Mouse (Mus musculus): ENCODE measurements around the gene Gtf2a2. TPM values are rescaled to one million over a fixed set of nuclear protein-coding genes. Genes with fewer than 3 reads are reported as not detected.
A peak's percentile ranks its signal among the peaks of the same experiment; 100 is the strongest.

Gene Gtf2a2
- 10 to 100 TPM; 88.0 to 93.6 TPM for total RNA-seq (2021)

GRCm38 (mm10) chr9:70012408-70012901 is at the start of gene Gtf2a2:
Gene Gtf2a2 (plus strand): TSS chr9:70012550.
- DNase-seq, result peak; percentile 96

GRCm38 (mm10) chr9:69964370-69964769 is 48.0 kb upstream of the Gtf2a2 start:
- DNase-seq, result peak; percentile 5

DNA sequence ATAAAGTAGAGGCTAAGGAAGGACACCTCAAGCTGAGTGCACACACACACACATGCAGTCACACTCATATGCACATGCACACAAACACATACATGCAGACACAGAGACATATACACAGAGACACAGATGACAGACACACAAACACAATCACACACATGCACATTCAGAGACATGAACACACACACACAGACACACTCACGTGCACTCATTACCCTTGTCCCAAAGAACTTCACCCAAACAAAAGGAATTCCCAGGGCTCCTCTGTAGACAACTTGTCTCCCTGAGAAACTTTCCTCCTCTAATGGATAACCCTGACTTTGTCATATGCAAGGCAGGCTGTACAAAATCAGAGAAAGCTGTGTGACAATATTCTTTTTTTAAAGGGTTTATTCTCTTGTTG is 26.8 kb upstream of the Gtf2a2 start:
- DNase-seq, result no peak

DNA sequence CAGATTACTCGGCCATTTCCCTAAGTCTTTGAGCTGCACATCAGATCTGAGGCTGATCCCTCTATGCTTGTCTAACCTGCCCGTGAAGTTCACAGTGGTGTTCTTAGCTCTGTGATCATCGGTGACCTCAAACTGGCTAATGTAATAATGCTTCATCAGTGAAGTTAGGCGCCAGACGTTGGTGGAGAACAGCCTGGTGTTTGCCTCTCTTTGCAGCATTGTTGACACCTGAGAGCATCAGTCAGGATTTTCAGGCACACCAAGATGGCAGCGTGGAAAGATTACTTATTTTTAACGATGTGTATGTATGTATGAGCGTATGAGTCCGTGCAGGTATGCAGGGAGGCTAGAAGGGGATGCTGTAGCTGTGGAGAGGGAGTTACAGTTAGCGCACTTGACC is 26.3 kb upstream of the Gtf2a2 start:
- no peak for DNase-seq

- DNase-seq, result no peak
These were observed 25.8 kb upstream of the Gtf2a2 start for GRCm38 (mm10) chr9:69986571-69986970.

DNA sequence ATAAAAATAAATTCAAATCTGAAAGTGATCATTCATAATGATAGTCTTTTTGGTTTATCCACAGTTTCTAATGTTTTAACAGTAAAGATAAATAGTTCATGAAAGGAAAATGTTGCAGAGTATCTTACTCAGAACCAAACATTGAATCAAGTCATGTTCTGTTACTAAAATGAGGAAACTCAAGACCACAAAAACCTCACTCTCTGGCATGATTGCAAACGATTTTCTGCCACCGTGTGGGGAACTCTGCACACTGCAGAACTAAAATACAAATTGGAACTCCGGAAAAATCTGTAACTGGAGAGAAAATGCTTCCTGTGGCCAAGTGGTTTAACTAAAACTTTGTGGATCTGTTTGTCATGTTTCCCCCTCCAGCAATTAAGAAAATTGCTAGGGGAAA is 24.8 kb upstream of the Gtf2a2 start:
- peak; percentile 72 for DNase-seq

GRCm38 (mm10) chr9:69988706-69989302 is 23.5 kb upstream of the Gtf2a2 start:
- no peak for DNase-seq

DNA sequence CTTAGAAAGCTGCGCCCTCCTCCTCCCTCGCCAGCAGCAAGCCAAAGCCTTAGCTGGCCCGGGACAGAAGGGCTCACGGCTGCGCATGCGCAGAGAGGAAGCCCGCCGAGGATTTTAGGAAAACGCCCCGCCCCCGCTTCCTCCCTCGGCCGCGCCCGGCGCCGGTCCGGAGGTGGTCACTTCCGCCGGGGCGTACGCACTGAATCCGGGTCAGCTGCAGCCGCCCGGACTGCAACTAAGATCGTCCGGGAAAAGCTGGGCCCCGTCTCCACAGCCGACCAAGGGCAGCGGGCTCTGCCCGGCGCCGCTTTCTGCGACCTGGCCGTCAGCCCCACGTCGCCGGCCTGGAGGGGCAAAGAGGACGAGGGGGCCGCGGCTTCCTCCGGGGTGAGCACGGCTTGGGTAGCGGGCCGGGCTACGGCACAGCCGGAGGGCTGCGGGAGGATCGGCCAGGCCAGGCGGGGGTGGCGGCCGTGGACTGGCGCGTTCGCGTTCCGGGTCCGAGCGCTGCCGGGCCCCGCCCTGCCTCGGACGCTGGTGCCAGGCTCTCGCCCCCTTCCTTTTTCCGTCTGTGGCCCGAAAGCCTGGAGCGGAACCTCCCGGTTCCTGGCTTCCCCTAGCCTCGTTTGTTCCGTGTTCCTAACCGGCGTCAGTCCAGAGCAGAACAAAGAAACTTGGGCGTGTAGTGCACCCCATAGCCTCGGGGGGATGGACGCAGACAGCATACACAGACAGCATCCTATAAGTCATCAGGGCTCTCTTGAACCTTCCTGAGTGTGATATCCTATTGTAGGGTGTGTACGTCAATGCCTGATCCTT is 22.8 kb upstream of the Gtf2a2 start, which contains the start of gene Bnip2:
Bnip2 (plus strand) TSS at position 164 of the 819 bp plus-strand sequence.
- DNase-seq, result peak; percentile 99

GRCm38 (mm10) chr9:69990346-69990745 is 22.0 kb upstream of the Gtf2a2 start:
- DNase-seq, result no peak

- no peak for DNase-seq
These were observed 19.5 kb upstream of the Gtf2a2 start for GRCm38 (mm10) chr9:69992841-69993277.

- no peak for DNase-seq
These were observed 18.9 kb upstream of the Gtf2a2 start for GRCm38 (mm10) chr9:69993479-69993878.

GRCm38 (mm10) chr9:69994547-69994946 is 17.8 kb upstream of the Gtf2a2 start:
- DNase-seq, result no peak

DNA sequence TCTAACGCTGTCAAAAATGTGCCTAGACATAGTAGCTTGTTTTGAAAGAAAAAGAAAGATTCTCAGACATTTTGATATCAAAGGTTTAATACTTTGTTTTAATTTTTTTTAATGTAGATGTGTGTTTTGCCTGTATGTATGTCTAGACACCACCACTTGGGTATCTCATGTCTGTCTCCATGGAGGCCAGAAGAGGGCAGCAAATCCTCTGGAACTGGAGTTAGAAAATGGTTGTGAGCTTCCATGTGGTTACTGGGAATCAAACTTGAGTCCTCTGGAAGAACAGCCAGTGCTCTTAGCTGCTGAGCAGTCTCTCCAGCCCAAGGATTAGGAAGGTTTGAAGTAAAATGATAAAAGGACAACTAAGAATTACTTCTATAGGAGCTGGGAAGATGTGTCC is 13.0 kb upstream of the Gtf2a2 start:
- DNase-seq, result no peak

DNA sequence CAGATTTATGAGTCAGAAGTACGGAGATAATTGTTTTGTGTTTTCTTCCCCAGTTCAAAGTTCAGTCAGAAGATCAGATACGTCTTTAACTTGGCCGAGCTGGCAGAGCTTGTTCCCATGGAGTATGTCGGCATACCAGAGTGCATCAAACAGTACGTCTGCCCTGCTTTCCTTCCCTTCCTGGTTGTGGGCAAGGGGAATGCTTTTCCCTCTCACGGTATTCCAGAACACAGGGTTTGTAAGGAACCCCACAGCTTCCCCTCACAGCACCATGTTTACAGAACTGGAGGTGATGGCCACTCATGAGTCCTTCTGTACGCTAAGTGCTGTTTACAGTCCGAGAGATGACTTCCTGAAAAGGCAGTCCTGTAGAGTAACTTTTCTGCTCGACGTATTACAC is 8.8 kb upstream of the Gtf2a2 start:
- no peak for DNase-seq

GRCm38 (mm10) chr9:70006984-70007383 is 5.4 kb upstream of the Gtf2a2 start:
- DNase-seq, result no peak

- DNase-seq, result no peak
These were observed 4.7 kb upstream of the Gtf2a2 start for GRCm38 (mm10) chr9:70007506-70008248.

- no peak for DNase-seq
These were observed 2.5 kb upstream of the Gtf2a2 start for GRCm38 (mm10) chr9:70009754-70010304.

DNA sequence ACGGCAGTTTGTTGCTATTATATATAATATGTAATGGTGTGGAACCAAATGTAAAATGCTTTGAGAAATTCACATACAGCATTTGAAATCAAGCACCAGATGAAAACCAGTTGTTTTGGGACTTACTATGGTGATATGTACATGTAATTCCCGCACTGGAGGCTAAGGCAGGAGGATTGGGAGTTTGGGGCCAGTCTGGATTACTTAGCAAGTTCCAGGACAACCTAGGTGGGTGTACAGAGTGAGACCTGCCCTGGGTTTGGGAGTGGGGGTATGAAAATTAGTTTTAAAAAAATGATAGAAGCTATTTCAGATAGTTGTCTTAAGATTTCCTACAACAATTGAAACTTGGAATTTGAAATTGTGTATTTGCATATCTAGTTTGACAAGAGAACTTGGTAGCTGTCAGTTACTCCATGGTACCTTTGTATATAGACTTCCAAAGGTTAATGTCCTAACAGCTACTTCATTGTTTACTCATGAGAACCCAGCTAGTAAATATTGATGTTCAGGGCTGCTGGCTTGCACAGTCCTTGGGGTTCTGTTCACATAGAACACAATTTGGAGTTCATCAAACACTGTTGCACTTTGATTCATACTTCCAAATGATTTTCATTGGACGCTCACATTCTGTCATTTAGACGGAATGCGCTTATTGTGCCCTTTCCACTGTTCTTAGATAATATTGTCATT is 1.4 kb upstream of the Gtf2a2 start:
- DNase-seq, result no peak

DNA sequence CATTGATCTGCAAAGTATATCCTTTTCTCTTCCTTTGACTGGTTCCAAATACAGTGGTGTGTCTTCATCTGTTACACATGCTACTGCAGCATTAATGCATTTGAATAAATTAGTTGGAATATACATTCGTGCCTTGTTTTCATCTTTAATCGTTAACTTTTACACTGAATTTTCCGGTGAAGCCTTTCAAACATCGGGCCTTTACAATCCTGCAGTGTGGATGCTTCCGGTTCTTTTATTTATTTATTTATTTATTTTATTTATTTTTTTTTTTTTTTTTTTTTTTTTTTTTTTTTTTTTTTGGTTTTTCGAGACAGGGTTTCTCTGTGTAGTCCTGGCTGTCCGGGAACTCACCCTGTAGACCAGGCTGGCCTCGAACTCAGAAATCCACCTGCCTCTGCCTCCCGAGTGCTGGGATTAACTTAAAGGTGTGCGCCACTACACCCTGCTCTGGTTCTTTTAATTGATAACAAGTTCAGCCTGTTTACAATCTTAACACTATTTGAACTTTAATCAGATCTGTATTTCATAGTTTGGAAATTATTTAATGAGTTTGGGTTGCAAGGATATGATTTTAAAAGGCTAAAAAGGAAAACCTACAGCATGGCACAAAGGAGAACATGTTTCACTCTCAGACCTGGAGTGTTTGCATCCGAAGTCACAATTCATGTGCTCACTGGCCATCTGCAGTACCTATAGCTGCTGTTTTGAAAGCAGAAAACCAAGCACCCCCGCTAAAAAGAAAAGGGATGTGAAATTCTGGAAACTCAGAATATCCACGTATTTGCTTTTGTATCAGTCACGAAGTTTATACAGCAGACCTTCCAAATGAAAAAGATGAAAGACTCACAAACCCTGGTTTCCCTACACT is 578 bp upstream of the Gtf2a2 start:
- no peak for DNase-seq

- DNase-seq, result no peak
These were observed 3.3 kb downstream of the Gtf2a2 start for GRCm38 (mm10) chr9:70015632-70016031.

- DNase-seq, result no peak
These were observed 6.5 kb downstream of the Gtf2a2 start for GRCm38 (mm10) chr9:70018879-70019278.
